Mouse (Mus musculus): ENCODE data around the gene Ino80.

DNA sequence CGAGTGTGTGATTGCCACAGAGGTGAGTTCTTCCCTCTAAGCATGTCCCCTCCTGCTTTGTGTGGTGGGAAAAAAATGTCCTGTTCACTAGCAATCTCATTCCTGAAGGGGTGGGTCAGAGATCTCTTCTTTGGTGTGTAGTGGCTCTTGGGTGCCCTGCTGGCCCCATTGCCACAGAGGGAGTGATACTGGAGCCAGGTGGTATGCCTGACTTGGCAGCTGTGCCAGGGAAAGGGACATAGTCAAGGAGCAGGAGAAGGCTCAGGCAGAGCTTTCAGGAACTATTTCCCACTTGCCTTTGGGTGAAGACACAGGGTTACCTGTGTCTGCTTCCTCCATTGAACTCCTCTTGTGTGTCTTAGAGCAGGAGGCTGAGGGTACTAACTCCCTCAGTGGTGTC is 143.4 kb downstream of the Ino80 start:
- TF ChIP-seq CTCF (IDR thresholded peaks at IDR 0.05; ENCODE audit: low read depth, low read length) (no peak), POLR2A (IDR thresholded peaks at IDR 0.05; ENCODE audit: borderline replicate concordance, low read depth, low read length) (no peak)
